Mouse (Mus musculus) midbrain, embryonic 15.5 days (tissue): ENCODE measurements at regions not wholly inside any gene's neighbourhood (a gene's known extent, or its start where the extent isn't known, plus 50 kb on each side); places are given as distances from the start of the nearest gene placed in this dataset.

ENCODE experiments used
- ATAC-seq: fragments of 200-750 bp; cut with Nextera tagmentation; replicated peaks from 2 replicates; pipeline ENCODE4 v1.8.0; 2017; ENCODE audit warnings: moderate TSS enrichment
- H3K27ac ChIP-seq: fragments of 300-500 bp; sonication (generic); 2 replicates; pipeline ENCODE4 v1.5.1; 2015; ENCODE audit warnings: mild to moderate bottlenecking, inconsistent platforms
- H3K27me3 ChIP-seq: fragments of 300-500 bp; sonication (generic); replicated peaks from 2 replicates; pipeline ENCODE4 v1.6.1; 2015; ENCODE audit warnings: inconsistent platforms
- H3K36me3 ChIP-seq: fragments of 300-500 bp; sonication (generic); replicated peaks from 2 replicates; pipeline ENCODE4 v1.6.1; 2015; ENCODE audit warnings: inconsistent platforms
- H3K4me1 ChIP-seq: fragments of 300-500 bp; sonication (generic); 2 replicates; pipeline ENCODE4 v1.6.1; 2015; ENCODE audit warnings: inconsistent platforms
- H3K4me2 ChIP-seq: fragments of 300-500 bp; sonication (generic); 2 replicates; pipeline ENCODE4 v1.6.1; 2015; ENCODE audit warnings: inconsistent platforms, mild to moderate bottlenecking, moderate library complexity
- H3K4me3 ChIP-seq: fragments of 300-500 bp; sonication (generic); 2 replicates; pipeline ENCODE4 v1.5.1; 2015; ENCODE audit warnings: mild to moderate bottlenecking, inconsistent platforms
- H3K9ac ChIP-seq: fragments of 300-500 bp; sonication (generic); 2 replicates; pipeline ENCODE4 v1.6.1; 2015; ENCODE audit warnings: mild to moderate bottlenecking, inconsistent platforms
- H3K9me3 ChIP-seq: fragments of 300-500 bp; sonication (generic); 2 replicates; pipeline ENCODE4 v1.6.1; 2016; ENCODE audit warnings: inconsistent platforms
- WGBS: fragments of 180-500 bp; shearing (Covaris S2); methylation state at CpG from one replicate; pipeline ENCODE4 v1.1.7; 2015; ENCODE audit warnings: mixed read lengths; 5-methylcytosine and 5-hydroxymethylcytosine counted together

GRCm38 (mm10) chr12:45977691-45978414 lies 840.9 kb downstream of the Nova1 start:
- Histone ChIP-seq H3K27me3 (no peaks in the 10 kb centered on the region), H3K27ac (peak overlapping the region; percentile 41), H3K4me2 (no peak overlapping the region), H3K9me3 (no peaks in the 10 kb centered on the region), H3K4me3 (no peak overlapping the region), H3K9ac (no peak overlapping the region), H3K36me3 (no peaks in the 10 kb centered on the region), H3K4me1 (no peaks in the 10 kb centered on the region)
- ATAC-seq = no peak

GRCm38 (mm10) chr12:45975780-45976179 lies 842.9 kb downstream of the Nova1 start:
- WGBS = 78% methylated on average over 2 of the region's 2 CpGs
- Histone ChIP-seq H3K27me3 (no peaks in the 10 kb centered on the region), H3K27ac (no peak overlapping the region), H3K9ac (no peak overlapping the region), H3K9me3 (no peaks in the 10 kb centered on the region), H3K4me2 (no peak overlapping the region), H3K4me1 (no peaks in the 10 kb centered on the region), H3K4me3 (no peak overlapping the region), H3K36me3 (no peaks in the 10 kb centered on the region)
- no peak for ATAC-seq

DNA sequence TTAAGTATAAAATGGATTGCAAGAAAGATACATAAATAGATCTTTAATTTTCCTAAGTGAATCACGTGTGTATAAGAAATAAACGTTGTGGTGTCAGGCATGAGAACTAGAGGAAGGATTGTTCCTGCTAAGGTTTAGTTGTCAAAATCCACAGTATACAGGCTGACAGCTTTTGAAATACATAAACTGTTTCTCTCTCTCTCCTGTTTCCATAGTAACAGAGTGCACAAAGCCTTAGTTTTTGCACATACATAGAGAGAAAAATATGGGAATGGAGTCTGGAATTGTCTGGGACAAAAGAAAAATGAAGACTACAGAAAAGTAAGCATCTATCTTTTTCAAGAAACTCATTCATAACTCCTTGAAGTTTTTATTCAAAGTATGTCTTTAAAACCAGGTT lies 848.3 kb downstream of the Nova1 start:
- Histone ChIP-seq H3K4me3 (no peak overlapping the region), H3K4me1 (peaks cover 4% of the 10 kb centered on the region; the same call in 1 of the 2 replicates), H3K9me3 (no peaks in the 10 kb centered on the region), H3K27ac (peak overlapping the region; percentile 69; the same call in 1 of the 2 replicates), H3K4me2 (no peak overlapping the region), H3K9ac (no peak overlapping the region), H3K27me3 (no peaks in the 10 kb centered on the region), H3K36me3 (no peaks in the 10 kb centered on the region)
- WGBS = 32% methylated on average over 2 of the region's 2 CpGs
- ATAC-seq = peak; percentile 93

DNA sequence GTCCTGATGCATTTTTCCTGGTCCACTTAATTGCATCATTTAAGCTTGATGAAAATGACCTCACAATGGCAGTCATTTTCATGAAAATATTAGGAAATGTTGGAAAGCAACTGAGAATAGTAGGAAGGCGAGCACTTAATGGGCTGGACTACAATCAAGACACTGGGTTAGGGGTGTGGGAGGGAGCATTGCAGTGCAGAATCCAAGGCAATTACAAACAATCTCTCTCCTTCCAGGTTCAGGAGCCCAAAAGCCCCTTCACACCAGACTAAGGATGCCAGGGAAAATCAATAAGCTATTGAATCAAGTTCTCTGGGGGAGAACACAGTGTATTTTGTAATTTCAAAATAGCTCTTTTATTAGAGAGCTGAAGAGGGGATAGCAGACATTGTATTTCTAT lies 848.8 kb downstream of the Nova1 start:
- peaks cover 4% of the 10 kb centered on the region; the same call in 1 of the 2 replicates for H3K4me1 ChIP-seq
- H3K9me3 ChIP-seq = no peaks in the 10 kb centered on the region
- no peak overlapping the region for H3K4me3 ChIP-seq
- H3K27me3 ChIP-seq = no peaks in the 10 kb centered on the region
- H3K4me2 ChIP-seq = no peak overlapping the region
- no peaks in the 10 kb centered on the region for H3K36me3 ChIP-seq
- peak overlapping the region; percentile 68 for H3K27ac ChIP-seq
- WGBS = 76% methylated on average over 1 of the region's 1 CpGs
- H3K9ac ChIP-seq = no peak overlapping the region
- ATAC-seq = peak; percentile 70

GRCm38 (mm10) chr12:45946918-45947317 lies 871.8 kb downstream of the Nova1 start:
- Histone ChIP-seq H3K4me1 (no peaks in the 10 kb centered on the region), H3K9me3 (no peaks in the 10 kb centered on the region), H3K27me3 (no peaks in the 10 kb centered on the region), H3K36me3 (no peaks in the 10 kb centered on the region), H3K4me3 (no peak overlapping the region), H3K27ac (no peak overlapping the region), H3K4me2 (no peak overlapping the region), H3K9ac (no peak overlapping the region)
- WGBS = 76% methylated on average over 2 of the region's 2 CpGs
- ATAC-seq = no peak

GRCm38 (mm10) chr12:45944464-45944863 lies 870.0 kb upstream of the Stxbp6 start:
- Histone ChIP-seq H3K9me3 (no peaks in the 10 kb centered on the region), H3K27ac (no peak overlapping the region), H3K36me3 (no peaks in the 10 kb centered on the region), H3K4me1 (no peaks in the 10 kb centered on the region), H3K4me2 (no peak overlapping the region), H3K27me3 (no peaks in the 10 kb centered on the region), H3K4me3 (no peak overlapping the region), H3K9ac (no peak overlapping the region)
- WGBS = 38% methylated on average over 2 of the region's 2 CpGs
- ATAC-seq = no peak

DNA sequence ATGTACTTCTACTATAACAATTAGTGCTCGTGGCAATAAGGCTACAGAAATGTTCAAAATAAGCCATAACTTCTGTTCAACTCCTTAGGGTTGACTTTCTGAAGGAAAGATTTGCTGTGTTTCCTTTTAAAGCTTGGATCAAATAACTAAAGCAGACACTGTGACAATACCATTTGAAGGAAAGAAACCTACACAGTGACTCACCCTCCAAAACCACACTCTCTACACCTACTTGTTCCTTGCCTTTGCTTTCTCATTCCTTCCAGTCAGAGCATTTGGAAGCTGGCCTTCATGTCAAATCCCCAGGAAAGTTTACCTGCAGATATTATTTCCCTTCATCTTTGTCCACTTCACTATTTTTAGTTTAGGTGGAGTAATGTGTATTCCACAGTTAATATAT lies 867.9 kb upstream of the Stxbp6 start:
- ATAC-seq = no peak
- Histone ChIP-seq H3K9me3 (no peaks in the 10 kb centered on the region), H3K9ac (no peak overlapping the region), H3K4me2 (no peak overlapping the region), H3K4me1 (no peaks in the 10 kb centered on the region), H3K27me3 (no peaks in the 10 kb centered on the region), H3K4me3 (no peak overlapping the region), H3K27ac (no peak overlapping the region), H3K36me3 (no peaks in the 10 kb centered on the region)
- WGBS = 76% methylated on average over 1 of the region's 1 CpGs

GRCm38 (mm10) chr12:45933388-45933787 lies 858.9 kb upstream of the Stxbp6 start:
- Histone ChIP-seq H3K9me3 (no peaks in the 10 kb centered on the region), H3K4me3 (no peak overlapping the region), H3K4me1 (peaks cover 12% of the 10 kb centered on the region; the same call in 1 of the 2 replicates), H3K9ac (no peak overlapping the region), H3K36me3 (no peaks in the 10 kb centered on the region), H3K4me2 (no peak overlapping the region), H3K27me3 (no peaks in the 10 kb centered on the region), H3K27ac (no peak overlapping the region)
- no peak for ATAC-seq
- 68% methylated on average over 2 of the region's 2 CpGs for WGBS

DNA sequence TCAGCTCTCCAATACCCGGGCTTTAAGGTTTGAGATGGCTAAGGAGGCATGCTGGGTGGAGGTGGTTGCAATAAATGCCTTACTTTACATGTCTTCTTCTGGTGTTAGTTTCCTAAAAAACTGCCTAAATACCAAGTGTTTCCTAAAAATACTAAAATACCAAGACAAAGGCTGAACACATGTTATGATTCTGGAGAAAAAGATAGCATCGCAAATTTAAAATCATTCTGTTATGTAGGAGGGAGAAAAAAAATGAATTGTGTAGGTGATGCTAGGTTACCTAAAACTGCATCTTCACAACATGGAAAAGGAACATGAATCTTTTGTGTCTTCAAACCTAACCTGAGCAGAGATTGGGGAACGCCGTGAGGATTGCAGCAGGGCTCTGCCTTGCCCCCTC lies 857.7 kb upstream of the Stxbp6 start:
- no peak overlapping the region for H3K27ac ChIP-seq

GRCm38 (mm10) chr12:45929760-45930150 lies 855.2 kb upstream of the Stxbp6 start:
- 29% methylated on average over 3 of the region's 3 CpGs for WGBS
- Histone ChIP-seq H3K36me3 (no peaks in the 10 kb centered on the region), H3K4me2 (no peak overlapping the region), H3K27me3 (no peaks in the 10 kb centered on the region), H3K4me1 (peaks cover 12% of the 10 kb centered on the region; the same call in 1 of the 2 replicates), H3K4me3 (no peak overlapping the region), H3K9me3 (no peaks in the 10 kb centered on the region), H3K9ac (no peak overlapping the region), H3K27ac (peak overlapping the region; percentile 74)
- ATAC-seq = peak; percentile 78; the same call in 1 of the 2 replicates

More for the DNA sequence above, 857.7 kb upstream of the Stxbp6 start:
- H3K4me3 ChIP-seq = no peak overlapping the region
- H3K27me3 ChIP-seq = no peaks in the 10 kb centered on the region
- peaks cover 12% of the 10 kb centered on the region; the same call in 1 of the 2 replicates for H3K4me1 ChIP-seq
- 78% methylated on average over 4 of the region's 4 CpGs for WGBS
- no peak for ATAC-seq
- no peak overlapping the region for H3K9ac ChIP-seq
- no peak overlapping the region for H3K4me2 ChIP-seq
- H3K9me3 ChIP-seq = no peaks in the 10 kb centered on the region
- H3K36me3 ChIP-seq = no peaks in the 10 kb centered on the region

- Histone ChIP-seq H3K27me3 (no peaks in the 10 kb centered on the region), H3K27ac (peak overlapping the region; percentile 74), H3K4me2 (no peak overlapping the region), H3K4me3 (no peak overlapping the region), H3K9ac (no peak overlapping the region), H3K4me1 (peaks cover 12% of the 10 kb centered on the region; the same call in 1 of the 2 replicates), H3K9me3 (no peaks in the 10 kb centered on the region), H3K36me3 (no peaks in the 10 kb centered on the region)
- WGBS = 45% methylated on average over 7 of the region's 7 CpGs
- ATAC-seq = peak; percentile 91
Measured at GRCm38 (mm10) chr12:45929001-45929759, 854.7 kb upstream of the Stxbp6 start.
